Mouse (Mus musculus): Measurements from ENCODE around the gene Gm9008.
"Not testable (repeated sequence)": the region's sequence is repeated elsewhere in the genome, so short reads cannot be mapped to it uniquely, and the experiment has no call there.

Gene Gm9008

DNA sequence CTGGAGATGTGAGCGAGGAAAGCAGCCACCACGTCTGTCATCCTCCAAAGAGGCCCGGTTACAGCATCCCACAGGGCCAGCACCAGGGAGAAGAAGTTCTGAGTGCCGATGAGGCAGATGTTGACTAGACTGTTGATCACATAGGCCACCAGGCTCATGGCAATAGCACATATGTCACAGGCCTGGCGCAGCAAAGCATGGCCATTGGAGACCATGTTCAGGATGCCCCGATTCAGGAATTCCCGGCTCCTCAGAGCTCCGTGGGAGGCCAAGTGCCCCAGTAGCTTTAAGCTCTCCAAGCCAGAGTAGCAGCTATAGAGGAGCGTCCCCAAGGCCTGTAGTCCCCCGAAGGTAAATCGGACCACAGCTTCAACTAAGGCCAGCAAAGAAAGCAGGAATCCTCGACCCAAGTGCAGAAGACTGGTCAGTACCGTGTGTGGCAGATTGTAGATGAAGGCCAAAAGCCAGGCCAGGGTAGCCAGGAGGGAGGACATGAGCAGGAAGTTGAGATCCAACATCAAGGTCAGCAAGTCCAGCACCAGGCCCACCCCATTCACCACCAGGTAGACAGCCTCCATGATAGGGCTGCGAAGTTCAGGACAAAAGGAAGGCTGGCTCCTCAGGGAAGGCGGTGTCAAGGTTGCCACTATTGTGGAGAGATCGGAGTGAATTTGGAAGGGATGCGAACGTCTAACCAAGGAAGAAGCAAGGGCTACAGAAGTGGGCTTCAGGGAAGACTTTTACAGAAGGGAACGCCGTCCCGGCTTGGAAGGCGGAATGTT is at the start of gene Gm9008:
Gene Gm9008 (minus strand): TSS at position 731 of the 782 bp plus-strand sequence.
- not testable (repeated sequence) for DNase-seq (ENCODE audit: low read depth)

DNA sequence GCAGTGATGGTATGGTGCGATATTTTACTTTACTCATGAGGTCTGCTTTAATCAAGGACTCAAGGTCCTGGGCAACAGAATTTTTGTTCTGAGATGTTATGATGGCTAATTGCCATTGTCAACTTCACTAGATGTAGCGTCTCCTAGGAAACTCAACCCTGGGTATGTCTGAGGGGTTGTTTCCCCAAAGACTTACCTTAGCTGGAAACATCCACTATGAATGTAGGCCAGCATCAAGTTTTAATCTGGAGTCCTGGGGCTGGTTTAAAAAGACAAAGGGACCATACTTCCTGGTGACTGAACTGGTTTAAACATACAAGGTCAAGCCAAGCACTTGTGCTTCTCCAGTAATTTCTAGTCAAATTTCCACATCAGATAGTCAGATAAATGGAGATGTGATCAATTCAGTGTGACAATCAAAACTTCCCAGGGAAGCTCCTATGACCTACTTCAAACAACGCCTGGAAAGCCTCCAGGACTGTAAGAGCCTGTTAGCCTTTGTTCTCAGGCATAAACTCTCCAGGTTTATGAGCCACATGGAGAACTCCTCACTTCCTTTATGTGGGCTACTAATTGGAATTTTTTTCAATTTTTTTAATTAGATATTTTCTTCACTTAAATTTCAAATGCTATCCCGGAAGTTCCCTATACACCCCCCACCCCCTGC is 24.5 kb upstream of the Gm9008 start:
- DNase-seq (ENCODE audit: low read depth) = no peak

DNA sequence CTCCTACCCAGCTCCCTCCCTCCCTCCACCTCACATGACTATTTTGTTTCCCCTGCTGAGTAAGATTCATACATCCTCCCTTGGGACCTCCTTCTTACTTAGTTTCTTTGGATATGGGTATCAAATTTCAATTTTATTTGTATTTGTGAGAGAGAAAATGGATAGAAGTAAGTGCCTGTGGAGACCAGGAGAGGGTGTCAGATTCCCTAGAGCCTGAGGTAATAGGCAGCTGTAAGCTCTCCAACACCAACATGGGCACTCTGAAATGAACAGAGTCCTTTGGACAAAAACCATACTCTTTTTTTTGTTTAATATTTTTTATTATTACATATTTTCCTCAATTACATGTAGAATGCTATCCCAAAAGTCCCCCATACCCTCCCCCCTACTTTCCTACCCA is 12.6 kb upstream of the Gm9008 start:
- DNase-seq (ENCODE audit: low read depth) = no peak

DNA sequence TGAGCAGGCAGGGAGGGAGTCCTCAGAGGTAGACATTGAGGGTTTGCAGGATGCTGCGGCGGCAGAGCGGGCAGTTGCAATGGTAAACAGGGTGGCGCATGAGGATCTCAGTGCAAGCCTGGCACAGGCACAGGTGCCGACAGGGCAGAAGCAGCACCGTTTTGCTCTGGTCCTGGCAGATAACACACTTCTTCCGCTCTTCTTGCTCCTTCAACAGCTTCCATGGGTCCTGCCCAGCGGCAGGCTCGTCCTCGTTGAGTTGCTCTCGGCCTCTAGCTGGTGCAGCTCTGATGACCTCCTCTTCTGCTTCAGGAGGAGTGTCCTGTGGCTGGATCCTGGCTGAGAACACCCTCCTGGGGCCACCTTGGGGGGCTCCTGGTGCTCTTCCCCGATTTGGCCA is 1.2 kb downstream of the Gm9008 start:
- not testable (repeated sequence) for DNase-seq (ENCODE audit: low read depth)

DNA sequence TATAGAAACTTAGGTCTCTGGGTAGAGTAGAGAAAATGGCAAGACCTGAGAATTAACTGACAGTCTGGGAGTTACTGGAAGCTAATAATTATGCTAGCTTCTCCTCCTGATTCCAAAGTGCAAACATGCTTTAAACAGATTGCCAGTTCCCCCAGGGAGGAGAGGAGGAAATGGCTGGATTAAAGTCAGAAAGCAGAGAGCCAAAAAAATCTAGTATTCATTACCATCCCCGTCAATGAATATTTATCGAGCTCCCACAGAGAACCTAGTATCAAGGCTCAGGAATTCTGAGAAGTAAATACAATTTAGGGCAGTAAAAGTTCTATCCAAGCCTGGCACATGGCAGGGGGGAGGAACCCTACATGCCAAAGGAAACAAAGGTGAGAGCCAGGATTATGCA is 29.4 kb downstream of the Gm9008 start:
- DNase-seq (ENCODE audit: low read depth) = no peak

Measured in c-Kit-positive CD71-negative TER-119-negative erythroid progenitor cells, embryonic 14.5 days (primary cell).